Mouse (Mus musculus): ENCODE measurements around the gene Bcl9. TPM values are rescaled to one million over a fixed set of nuclear protein-coding genes. Genes with fewer than 3 reads are reported as not detected.
A peak's percentile ranks its signal among the peaks of the same experiment; 100 is the strongest.

The Bcl9 gene
- polyA plus RNA-seq, 1 experiment from 2014 or later = 37.5 TPM

- CTCF ChIA-PET = interaction anchor here (1.5 kb wide), 1 partner anchor 16 kb away, joined by 4 read pairs; no protein-coding TSS in a partner anchor
- no peak for ATAC-seq
- TF ChIP-seq CTCF (IDR thresholded peaks at IDR 0.05) = no peak
- H3K27me3 ChIP-seq = no peaks in the 10 kb centered on the region
- in situ Hi-C loops (cut with MboI; ENCODE audit: low pct_unique_long_range_greater_than_20kb) = no loop called here
- POLR2A ChIA-PET = no interaction called here
- no peak for DNase-seq (ENCODE audit: low read depth, low spot score)
These were observed 59.2 kb downstream of the Bcl9 start for GRCm38 (mm10) chr3:97238521-97238920.

- H3K27me3 ChIP-seq = no peaks in the 10 kb centered on the region
- no peak for TF ChIP-seq CTCF (IDR thresholded peaks at IDR 0.05)
- ATAC-seq (no peak), DNase-seq (ENCODE audit: low read depth, low spot score) (no peak)
- ChIA-PET POLR2A (interaction anchor here (1.3 kb wide), 1 partner anchor 9 kb away, joined by 3 read pairs; no protein-coding TSS in a partner anchor), CTCF (interaction anchor here (0.6 to 1.8 kb wide), 7 partner anchors 9 to 88 kb away, joined by 3 to 6 read pairs (median 4); no protein-coding TSS in a partner anchor)
- in situ Hi-C loops (cut with MboI; ENCODE audit: low pct_unique_long_range_greater_than_20kb) = no loop called here
These were observed 60.3 kb downstream of the Bcl9 start for GRCm38 (mm10) chr3:97237403-97237802.

- no peak for TF ChIP-seq CTCF (IDR thresholded peaks at IDR 0.05)
- in situ Hi-C loops (cut with MboI; ENCODE audit: low pct_unique_long_range_greater_than_20kb) = no loop called here
- CTCF ChIA-PET = interaction anchor here (1.2 to 1.8 kb wide), 2 partner anchors 18 to 41 kb away, joined by 3 to 5 read pairs; no protein-coding TSS in a partner anchor
- no peaks in the 10 kb centered on the region for H3K27me3 ChIP-seq
- DNase-seq (ENCODE audit: low read depth, low spot score) (no peak), ATAC-seq (no peak)
- POLR2A ChIA-PET = no interaction called here
These were observed 62.9 kb downstream of the Bcl9 start for GRCm38 (mm10) chr3:97234797-97235196.

- H3K27me3 ChIP-seq = no peaks in the 10 kb centered on the region
- ChIA-PET POLR2A (no interaction called here), CTCF (interaction anchor here (1.3 to 1.8 kb wide), 2 partner anchors 9 to 66 kb away, joined by 3 to 4 read pairs; no protein-coding TSS in a partner anchor)
- ATAC-seq = no peak
- TF ChIP-seq CTCF (IDR thresholded peaks at IDR 0.05) = no peak
- in situ Hi-C loops (cut with MboI; ENCODE audit: low pct_unique_long_range_greater_than_20kb) = no loop called here
- DNase-seq (ENCODE audit: low read depth, low spot score) = no peak
These were observed 65.4 kb downstream of the Bcl9 start for GRCm38 (mm10) chr3:97232328-97232727.

- in situ Hi-C loops (cut with MboI; ENCODE audit: low pct_unique_long_range_greater_than_20kb) = no loop called here
- no peak for DNase-seq (ENCODE audit: low read depth, low spot score)
- POLR2A ChIA-PET = no interaction called here
- CTCF ChIA-PET = interaction anchor here (1.3 to 1.8 kb wide), 3 partner anchors 10 to 67 kb away, joined by 3 to 4 read pairs (median 3); no protein-coding TSS in a partner anchor
- no peaks in the 10 kb centered on the region for H3K27me3 ChIP-seq
- no peak for ATAC-seq
- TF ChIP-seq CTCF (IDR thresholded peaks at IDR 0.05) = no peak
These were observed 65.9 kb downstream of the Bcl9 start for GRCm38 (mm10) chr3:97231857-97232256.

- H3K27me3 ChIP-seq = no peaks in the 10 kb centered on the region
- TF ChIP-seq CTCF (IDR thresholded peaks at IDR 0.05) = peak; percentile 51
- ATAC-seq (no peak), DNase-seq (ENCODE audit: low read depth, low spot score) (no peak)
- ChIA-PET POLR2A (no interaction called here), CTCF (interaction anchor here (1.4 kb wide), 1 partner anchor 22 kb away, joined by 3 read pairs; no protein-coding TSS in a partner anchor)
- in situ Hi-C loops (cut with MboI; ENCODE audit: low pct_unique_long_range_greater_than_20kb) = no loop called here
These were observed 66.9 kb downstream of the Bcl9 start for GRCm38 (mm10) chr3:97230631-97231404.

GRCm38 (mm10) chr3:97228457-97228856, 69.3 kb downstream of the Bcl9 start:
- no peaks in the 10 kb centered on the region for H3K27me3 ChIP-seq
- DNase-seq (ENCODE audit: low read depth, low spot score) (no peak), ATAC-seq (no peak)
- no peak for TF ChIP-seq CTCF (IDR thresholded peaks at IDR 0.05)
- in situ Hi-C loops (cut with MboI; ENCODE audit: low pct_unique_long_range_greater_than_20kb) = no loop called here
- ChIA-PET POLR2A (interaction anchor here (0.6 to 1.0 kb wide), 4 partner anchors 9 to 71 kb away, joined by 3 read pairs; no protein-coding TSS in a partner anchor), CTCF (interaction anchor here (1.0 to 1.1 kb wide), 2 partner anchors 9 to 26 kb away, joined by 3 to 4 read pairs; no protein-coding TSS in a partner anchor)

GRCm38 (mm10) chr3:97228020-97228419, 69.7 kb downstream of the Bcl9 start:
- ATAC-seq = peak; percentile 2
- ChIA-PET CTCF (interaction anchor here (1.0 to 1.1 kb wide), 2 partner anchors 9 to 26 kb away, joined by 3 to 4 read pairs; no protein-coding TSS in a partner anchor), POLR2A (interaction anchor here (0.6 to 1.0 kb wide), 4 partner anchors 9 to 71 kb away, joined by 3 read pairs; no protein-coding TSS in a partner anchor)
- TF ChIP-seq CTCF (IDR thresholded peaks at IDR 0.05) = no peak
- DNase-seq (ENCODE audit: low read depth, low spot score) = no peak
- no peaks in the 10 kb centered on the region for H3K27me3 ChIP-seq
- in situ Hi-C loops (cut with MboI; ENCODE audit: low pct_unique_long_range_greater_than_20kb) = no loop called here

- ATAC-seq (peak; percentile 91), DNase-seq (ENCODE audit: low read depth, low spot score) (peak; percentile 78)
- in situ Hi-C loops (cut with MboI; ENCODE audit: low pct_unique_long_range_greater_than_20kb) = no loop called here
- H3K27me3 ChIP-seq = no peaks in the 10 kb centered on the region
- peak; percentile 27 for TF ChIP-seq CTCF (IDR thresholded peaks at IDR 0.05)
- ChIA-PET CTCF (interaction anchor here (1.0 to 1.1 kb wide), 2 partner anchors 10 to 25 kb away, joined by 3 to 4 read pairs; no protein-coding TSS in a partner anchor), POLR2A (interaction anchor here (0.7 to 1.7 kb wide), 3 partner anchors 10 to 71 kb away, joined by 3 to 7 read pairs (median 3); partner anchors contain the start of gene Bcl9)
These were observed 70.3 kb downstream of the Bcl9 start for GRCm38 (mm10) chr3:97227259-97228005.

- POLR2A ChIA-PET = interaction anchor here (0.5 to 1.7 kb wide), 3 partner anchors 9 to 552 kb away, joined by 3 to 7 read pairs (median 4); partner anchors contain the start of gene Bcl9
- in situ Hi-C loops (cut with MboI; ENCODE audit: low pct_unique_long_range_greater_than_20kb) = no loop called here
- ATAC-seq = peak; percentile 5
- no peak for DNase-seq (ENCODE audit: low read depth, low spot score)
- CTCF ChIA-PET = no interaction called here
- no peaks in the 10 kb centered on the region for H3K27me3 ChIP-seq
- TF ChIP-seq CTCF (IDR thresholded peaks at IDR 0.05) = no peak
These were observed 71.0 kb downstream of the Bcl9 start for GRCm38 (mm10) chr3:97226719-97227118.
